In genomic region chr4:87823191-87823590, GRCm38 (mm10) we compare ENCODE assay signal across 19 mouse cellular contexts.
DNase-seq lines count a peak whose midpoint lies in the region; ATAC-seq and TF ChIP-seq lines count a peak whose summit lies in the region.
"Had no signal": no experiment of that assay in that cellular context is flagged by ENCODE, and none has a peak within 500 bp of the region (broad histone marks: within the 10 kb centered on the region; RNA-seq: fewer than 3 reads in every experiment).

No protein-coding gene starts in this region.

- no peak overlapping the region for H3K27ac ChIP-seq in heart, embryonic 16.5 days (ENCODE audit: low read length)
- no peak overlapping the region for H3K27ac ChIP-seq in lung, postnatal 0 days (ENCODE audit: low read length)
- no peak overlapping the region for H3K27ac ChIP-seq in liver, embryonic 13.5 days
- H3K27ac ChIP-seq: embryonic facial prominence, embryonic 12.5 days; limb, embryonic 12.5 days; midbrain, embryonic 13.5 days; neural tube, embryonic 12.5 days had no signal

- H3K4me3 ChIP-seq in heart, embryonic 16.5 days (ENCODE audit: low read length) = no peak overlapping the region
- no peak overlapping the region for H3K4me3 ChIP-seq in lung, postnatal 0 days (ENCODE audit: low read depth, low read length)
- no peak overlapping the region for H3K4me3 ChIP-seq in liver, embryonic 13.5 days (replicated peaks)
- H3K4me3 ChIP-seq: embryonic facial prominence, embryonic 12.5 days; erythroblast, embryonic 14.5 days; hindbrain, embryonic 13.5 days; limb, embryonic 12.5 days; midbrain, embryonic 13.5 days; neural tube, embryonic 12.5 days had no signal

- peaks cover 5% of the 10 kb centered on the region; the same call in 1 of the 2 replicates for H3K4me1 ChIP-seq in heart, embryonic 16.5 days (ENCODE audit: control insufficient read depth, insufficient read depth, low read length)
- peaks cover 4% of the 10 kb centered on the region; the same call in 1 of the 2 replicates for H3K4me1 ChIP-seq in lung, postnatal 0 days (ENCODE audit: insufficient read depth, low read depth, low read length)
- peaks cover 14% of the 10 kb centered on the region for H3K4me1 ChIP-seq in liver, embryonic 13.5 days (replicated peaks)
- H3K4me1 ChIP-seq: neural tube, embryonic 12.5 days had no signal

- H3K4me2 ChIP-seq in heart, embryonic 16.5 days (ENCODE audit: low read depth, low read length) = peak overlapping the region; percentile 34; the same call in 1 of the 2 replicates
- H3K4me2 ChIP-seq in lung, postnatal 0 days (replicated peaks; ENCODE audit: low read depth, low read length) = peak overlapping the region; percentile 25; the same call in 1 of the 2 replicates
- H3K4me2 ChIP-seq in liver, embryonic 13.5 days = 0 out of 2 replicates have a peak overlapping the region, but pooled peaks have one; percentile 21
- H3K4me2 ChIP-seq: embryonic facial prominence, embryonic 12.5 days; hindbrain, embryonic 13.5 days; limb, embryonic 12.5 days; midbrain, embryonic 13.5 days; neural tube, embryonic 12.5 days had no signal

- no peaks in the 10 kb centered on the region for H3K9me3 ChIP-seq in heart, embryonic 16.5 days (replicated peaks; ENCODE audit: control insufficient read depth, low read length)
- no peaks in the 10 kb centered on the region for H3K9me3 ChIP-seq in lung, postnatal 0 days (ENCODE audit: low read length)
- H3K9me3 ChIP-seq in liver, embryonic 13.5 days (replicated peaks) = no peaks in the 10 kb centered on the region
- H3K9me3 ChIP-seq: embryonic facial prominence, embryonic 12.5 days; hindbrain, embryonic 13.5 days; limb, embryonic 12.5 days; midbrain, embryonic 13.5 days; neural tube, embryonic 12.5 days had no signal

- no peak for TF ChIP-seq EP300 in lung, postnatal 0 days (IDR thresholded peaks at IDR 0.05)

- no peaks in the 10 kb centered on the region for H3K27me3 ChIP-seq in heart, embryonic 16.5 days (ENCODE audit: control insufficient read depth, insufficient read depth, low read length)
- H3K27me3 ChIP-seq in lung, postnatal 0 days (replicated peaks; ENCODE audit: insufficient read depth, low read length) = no peaks in the 10 kb centered on the region
- H3K27me3 ChIP-seq in liver, embryonic 13.5 days = no peaks in the 10 kb centered on the region
- H3K27me3 ChIP-seq: embryonic facial prominence, embryonic 12.5 days; hindbrain, embryonic 13.5 days; limb, embryonic 12.5 days; midbrain, embryonic 13.5 days; neural tube, embryonic 12.5 days had no signal

- DNase-seq in heart, adult 18-20 months = no peak
- DNase-seq in lung, postnatal 0 days (ENCODE audit: low spot score) = peak; percentile 42
- DNase-seq in lung, postnatal 10 days = no peak
- DNase-seq in liver, embryonic 13.5 days = no peak
- no peak for DNase-seq in cerebellum, adult 11-12 months
- DNase-seq: cerebellum, adult 8-10 months; gastrocnemius, postnatal 25 days; heart, postnatal 10 days; kidney, adult 2 months; kidney, postnatal 25 days had no signal

- H3K9ac ChIP-seq in heart, embryonic 16.5 days (ENCODE audit: low read length) = no peak overlapping the region
- no peak overlapping the region for H3K9ac ChIP-seq in lung, postnatal 0 days (replicated peaks; ENCODE audit: low read depth)
- H3K9ac ChIP-seq in liver, embryonic 13.5 days = no peak overlapping the region
- H3K9ac ChIP-seq: embryonic facial prominence, embryonic 12.5 days; hindbrain, embryonic 13.5 days; limb, embryonic 12.5 days; midbrain, embryonic 13.5 days; neural tube, embryonic 12.5 days had no signal

- no peak for ATAC-seq in heart, embryonic 16.5 days (replicated peaks; ENCODE audit: extremely low read depth, insufficient read depth, low FRiP score)
- ATAC-seq in lung, postnatal 0 days = peak; percentile 72
- ATAC-seq in liver, embryonic 13.5 days (ENCODE audit: low read depth) = no peak
- ATAC-seq in megakaryocyte-erythroid progenitor cell, adult 5-6 weeks (replicated peaks; ENCODE audit: low FRiP score, low TSS enrichment, poor library complexity, severe bottlenecking) = peak; percentile 66; the same call in 1 of the 2 replicates
- ATAC-seq: inflammation-experienced regulatory T-cells, adult 6 months had no signal

- H3K36me3 ChIP-seq in heart, embryonic 16.5 days (ENCODE audit: control insufficient read depth, insufficient read depth) = no peaks in the 10 kb centered on the region
- H3K36me3 ChIP-seq in lung, postnatal 0 days (ENCODE audit: insufficient read depth, low read length) = no peaks in the 10 kb centered on the region
- peaks cover 4% of the 10 kb centered on the region; the same call in 1 of the 2 replicates for H3K36me3 ChIP-seq in liver, embryonic 13.5 days
- H3K36me3 ChIP-seq: embryonic facial prominence, embryonic 12.5 days; midbrain, embryonic 13.5 days had no signal

- WGBS in heart, embryonic 16.5 days = 45% methylated on average over 6 of the region's 6 CpGs
- WGBS in lung, postnatal 0 days = 19% methylated on average over 6 of the region's 6 CpGs
- 36% methylated on average over 6 of the region's 6 CpGs for WGBS in liver, embryonic 13.5 days (ENCODE audit: insufficient replicate concordance)

- no peak for TF ChIP-seq CTCF in lung, postnatal 0 days (IDR thresholded peaks at IDR 0.05)

Comparison
In these comparisons a context has a peak if more than half of its experiments do, and no peak if none do; other contexts are left out.
1. ATAC-seq: peak in lung, postnatal 0 days (single experiment) and megakaryocyte-erythroid progenitor cell, adult 5-6 weeks (single experiment); none in heart, embryonic 16.5 days (single experiment) and liver, embryonic 13.5 days (single experiment).
2. Peak in every context shown above with its lines, with median percentiles within 50 percentile points of each other: H3K4me2 ChIP-seq.